Mouse (Mus musculus): Measurements from ENCODE around the gene 9030612E09Rik. TPM values are rescaled to one million over a fixed set of nuclear protein-coding genes. Genes with fewer than 3 reads are reported as not detected.

Gene 9030612E09Rik
- total RNA-seq, 1 experiment, result not detected

DNA sequence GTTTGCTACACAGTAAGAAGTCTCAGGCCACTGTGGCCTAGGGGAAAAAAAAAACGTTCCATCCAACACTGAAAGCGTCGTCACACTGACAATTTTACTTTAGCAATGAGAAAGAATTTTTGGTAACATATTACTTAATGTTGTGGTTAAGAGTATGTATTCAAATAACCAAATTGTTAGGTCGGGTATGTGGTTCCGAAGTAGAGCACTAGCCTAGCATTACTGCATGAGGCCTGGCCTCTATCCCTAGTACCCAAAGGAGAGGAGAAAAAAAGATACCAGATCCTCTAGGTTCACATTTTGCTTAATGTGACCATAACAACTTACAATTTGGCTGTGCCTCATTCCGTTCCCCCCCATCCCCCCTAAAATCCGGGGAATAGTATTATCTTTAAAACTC is 46.0 kb downstream of the 9030612E09Rik start:
- Histone ChIP-seq H3K4me1 (ENCODE audit: control insufficient read depth in 2 of 2, insufficient read depth in 2 of 2, low read length in 2 of 2, poor library complexity in 1 of 2) (no peaks in the 10 kb centered on the region), H3K4me3 (ENCODE audit: insufficient read depth in 1 of 2, low read depth in 1 of 2, low read length in 2 of 2, poor library complexity in 1 of 2, severe bottlenecking in 1 of 2) (peak overlapping the region; percentile 87 to 94), H3K36me3 (ENCODE audit: control insufficient read depth, insufficient read depth, low read length, poor library complexity, severe bottlenecking) (no peaks in the 10 kb centered on the region), H3K27ac (ENCODE audit: insufficient read depth, low read depth, low read length, poor library complexity, severe bottlenecking) (peak overlapping the region; percentile 16; the same call in 1 of the 2 replicates), H3K9me3 (ENCODE audit: control insufficient read depth, insufficient read depth, low read depth, low read length) (no peaks in the 10 kb centered on the region), H3K9ac (ENCODE audit: insufficient read depth, low read depth, low read length, poor library complexity, severe bottlenecking) (peak overlapping the region; percentile 92; the same call in 1 of the 2 replicates)
- in situ Hi-C loops (cut with MboI; ENCODE audit: low sequenced_read_pairs in 2 of 2, unreplicated experiment in 2 of 2), result no loop called here
- DNase-seq (ENCODE audit: low read depth, low spot score), result no peak
- TF ChIP-seq MAFK (IDR thresholded peaks at IDR 0.05; ENCODE audit: insufficient read depth, low read depth, low read length), result no peak
- no peak for TF ChIP-seq ZC3H11A (IDR thresholded peaks at IDR 0.05; ENCODE audit: borderline replicate concordance, low read depth, low read length)
- TF ChIP-seq ZNF384 (IDR thresholded peaks at IDR 0.05; ENCODE audit: low read depth, low read length), result no peak
- no peak for TF ChIP-seq CHD2 (IDR thresholded peaks at IDR 0.05; ENCODE audit: low read depth, low read length)
- no peak for TF ChIP-seq HCFC1 (IDR thresholded peaks at IDR 0.05; ENCODE audit: borderline replicate concordance, insufficient read depth, low read length)

DNA sequence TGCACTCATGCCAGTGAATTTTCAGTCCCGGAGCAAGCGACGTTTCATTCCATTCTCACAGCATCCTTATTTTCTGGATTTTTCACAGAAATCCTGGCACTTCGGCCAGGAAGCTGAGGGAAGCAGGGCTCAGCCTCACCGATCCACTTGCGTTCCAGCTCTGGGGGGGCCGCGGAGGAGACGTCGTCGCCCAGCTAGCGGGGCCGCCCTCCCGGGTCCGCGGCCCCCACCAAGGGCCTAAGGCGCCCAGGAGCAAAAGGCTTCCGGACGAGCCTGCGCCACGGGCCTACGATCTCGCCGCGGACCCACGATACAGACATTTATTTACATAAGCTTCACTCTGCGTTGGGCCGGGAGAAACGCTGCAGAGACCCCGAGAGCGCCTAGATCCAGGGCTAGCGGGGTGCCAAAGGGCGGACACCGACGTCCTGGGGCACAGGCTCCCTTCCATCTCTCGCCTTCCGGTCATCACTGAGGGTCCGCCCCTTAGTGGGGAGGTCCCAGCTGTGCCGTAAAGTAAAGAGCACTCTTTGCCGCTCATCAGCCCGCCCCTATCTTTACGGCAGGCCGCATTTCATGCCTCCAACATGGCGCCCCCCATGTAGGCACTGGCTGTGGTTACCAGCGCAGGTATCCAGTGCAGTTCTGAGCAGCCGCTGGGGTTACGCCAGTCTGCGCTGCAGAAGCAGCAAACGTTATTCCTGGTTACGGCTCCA is 46.6 kb downstream of the 9030612E09Rik start, which contains the start of gene Pdss2:
TSS of gene Pdss2 (plus strand) at position 577 of the 716 bp plus-strand sequence.
- no peaks in the 10 kb centered on the region for H3K36me3 ChIP-seq (ENCODE audit: control insufficient read depth, insufficient read depth, low read length, poor library complexity, severe bottlenecking)
- in situ Hi-C loops (cut with MboI; ENCODE audit: low sequenced_read_pairs in 2 of 2, unreplicated experiment in 2 of 2), result no loop called here
- peak within 1 kb of the TSS; percentile 66 for H3K27ac ChIP-seq (ENCODE audit: insufficient read depth, low read depth, low read length, poor library complexity, severe bottlenecking)
- peak; percentile 89 for DNase-seq (ENCODE audit: low read depth, low spot score)
- TF ChIP-seq ZNF384 (IDR thresholded peaks at IDR 0.05; ENCODE audit: low read depth, low read length), result no peak
- no peak for TF ChIP-seq ZC3H11A (IDR thresholded peaks at IDR 0.05; ENCODE audit: borderline replicate concordance, low read depth, low read length)
- peak; percentile 77 for TF ChIP-seq HCFC1 (IDR thresholded peaks at IDR 0.05; ENCODE audit: borderline replicate concordance, insufficient read depth, low read length)
- no peak for TF ChIP-seq MAFK (IDR thresholded peaks at IDR 0.05; ENCODE audit: insufficient read depth, low read depth, low read length)
- no peak for TF ChIP-seq CHD2 (IDR thresholded peaks at IDR 0.05; ENCODE audit: low read depth, low read length)
- H3K4me1 ChIP-seq (ENCODE audit: control insufficient read depth in 2 of 2, insufficient read depth in 2 of 2, low read length in 2 of 2, poor library complexity in 1 of 2), result no peaks in the 10 kb centered on the region
- peak within 1 kb of the TSS; percentile 87 to 94 for H3K4me3 ChIP-seq (ENCODE audit: insufficient read depth in 1 of 2, low read depth in 1 of 2, low read length in 2 of 2, poor library complexity in 1 of 2, severe bottlenecking in 1 of 2)
- peak within 1 kb of the TSS; percentile 92 for H3K9ac ChIP-seq (ENCODE audit: insufficient read depth, low read depth, low read length, poor library complexity, severe bottlenecking)
- no peaks in the 10 kb centered on the region for H3K9me3 ChIP-seq (ENCODE audit: control insufficient read depth, insufficient read depth, low read depth, low read length)

DNA sequence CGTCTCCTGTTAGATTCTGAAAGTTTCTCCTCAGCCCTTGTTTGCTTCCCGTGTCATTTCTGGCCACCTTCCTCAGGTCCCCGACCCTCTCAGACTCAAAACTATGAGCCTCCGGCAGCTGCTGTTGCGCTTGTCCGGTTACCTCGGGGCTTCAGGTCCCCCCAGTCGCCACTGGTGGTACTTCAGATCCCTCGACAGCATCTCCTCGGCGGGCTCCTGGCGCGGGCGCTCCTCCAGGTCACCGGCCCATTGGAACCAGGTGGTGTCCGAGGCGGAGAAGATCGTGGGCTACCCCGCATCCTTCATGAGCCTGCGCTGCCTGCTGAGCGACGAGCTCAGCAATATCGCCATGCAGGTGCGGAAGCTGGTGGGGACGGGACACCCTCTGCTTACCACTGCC is 47.2 kb downstream of the 9030612E09Rik start:
- no peak for DNase-seq (ENCODE audit: low read depth, low spot score)
- in situ Hi-C loops (cut with MboI; ENCODE audit: low sequenced_read_pairs in 2 of 2, unreplicated experiment in 2 of 2), result no loop called here
- Histone ChIP-seq H3K9ac (ENCODE audit: insufficient read depth, low read depth, low read length, poor library complexity, severe bottlenecking) (peak overlapping the region; percentile 79), H3K9me3 (ENCODE audit: control insufficient read depth, insufficient read depth, low read depth, low read length) (no peaks in the 10 kb centered on the region), H3K27ac (ENCODE audit: insufficient read depth, low read depth, low read length, poor library complexity, severe bottlenecking) (peak overlapping the region; percentile 66), H3K4me1 (ENCODE audit: control insufficient read depth in 2 of 2, insufficient read depth in 2 of 2, low read length in 2 of 2, poor library complexity in 1 of 2) (peaks cover 0 to 2% of the 10 kb centered on the region in 2 experiments; a peak in 1 of 4 replicates), H3K36me3 (ENCODE audit: control insufficient read depth, insufficient read depth, low read length, poor library complexity, severe bottlenecking) (no peaks in the 10 kb centered on the region), H3K4me3 (ENCODE audit: insufficient read depth in 1 of 2, low read depth in 1 of 2, low read length in 2 of 2, poor library complexity in 1 of 2, severe bottlenecking in 1 of 2) (peak overlapping the region; percentile 87 to 94)
- TF ChIP-seq MAFK (IDR thresholded peaks at IDR 0.05; ENCODE audit: insufficient read depth, low read depth, low read length), result no peak
- no peak for TF ChIP-seq ZC3H11A (IDR thresholded peaks at IDR 0.05; ENCODE audit: borderline replicate concordance, low read depth, low read length)
- TF ChIP-seq ZNF384 (IDR thresholded peaks at IDR 0.05; ENCODE audit: low read depth, low read length), result no peak
- no peak for TF ChIP-seq HCFC1 (IDR thresholded peaks at IDR 0.05; ENCODE audit: borderline replicate concordance, insufficient read depth, low read length)
- TF ChIP-seq CHD2 (IDR thresholded peaks at IDR 0.05; ENCODE audit: low read depth, low read length), result no peak

DNA sequence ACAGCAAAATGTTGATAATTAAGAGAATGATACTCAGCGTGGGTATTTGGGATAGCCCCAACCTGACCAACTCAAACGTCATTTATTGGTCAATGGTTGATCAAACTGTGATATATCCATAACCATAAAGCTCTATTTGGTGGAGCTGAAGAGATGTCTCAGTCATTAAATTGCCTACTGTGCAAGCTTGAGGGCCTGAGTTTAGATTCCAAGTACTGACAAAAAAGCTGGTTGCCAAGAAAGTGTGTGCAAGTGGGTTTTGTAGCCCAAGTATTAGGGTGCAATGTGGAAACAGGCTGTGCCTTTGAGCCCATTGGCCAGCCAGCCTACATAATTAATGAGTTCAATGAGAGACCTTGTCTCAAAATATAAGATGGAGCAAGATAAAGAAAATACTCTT is 48.9 kb downstream of the 9030612E09Rik start:
- Histone ChIP-seq H3K27ac (ENCODE audit: insufficient read depth, low read depth, low read length, poor library complexity, severe bottlenecking) (no peak overlapping the region), H3K4me1 (ENCODE audit: control insufficient read depth in 2 of 2, insufficient read depth in 2 of 2, low read length in 2 of 2, poor library complexity in 1 of 2) (peaks cover 0 to 4% of the 10 kb centered on the region in 2 experiments; a peak in 1 of 4 replicates), H3K9ac (ENCODE audit: insufficient read depth, low read depth, low read length, poor library complexity, severe bottlenecking) (no peak overlapping the region), H3K9me3 (ENCODE audit: control insufficient read depth, insufficient read depth, low read depth, low read length) (no peaks in the 10 kb centered on the region), H3K36me3 (ENCODE audit: control insufficient read depth, insufficient read depth, low read length, poor library complexity, severe bottlenecking) (no peaks in the 10 kb centered on the region), H3K4me3 (ENCODE audit: insufficient read depth in 1 of 2, low read depth in 1 of 2, low read length in 2 of 2, poor library complexity in 1 of 2, severe bottlenecking in 1 of 2) (no peak overlapping the region)
- no peak for DNase-seq (ENCODE audit: low read depth, low spot score)
- in situ Hi-C loops (cut with MboI; ENCODE audit: low sequenced_read_pairs in 2 of 2, unreplicated experiment in 2 of 2), result no loop called here
- no peak for TF ChIP-seq MAFK (IDR thresholded peaks at IDR 0.05; ENCODE audit: insufficient read depth, low read depth, low read length)
- no peak for TF ChIP-seq ZNF384 (IDR thresholded peaks at IDR 0.05; ENCODE audit: low read depth, low read length)
- no peak for TF ChIP-seq HCFC1 (IDR thresholded peaks at IDR 0.05; ENCODE audit: borderline replicate concordance, insufficient read depth, low read length)
- TF ChIP-seq CHD2 (IDR thresholded peaks at IDR 0.05; ENCODE audit: low read depth, low read length), result no peak
- no peak for TF ChIP-seq ZC3H11A (IDR thresholded peaks at IDR 0.05; ENCODE audit: borderline replicate concordance, low read depth, low read length)

Other genes with a start within 250 kb of the 9030612E09Rik start
- gene Sobp, start 174 bp upstream of the 9030612E09Rik start, total RNA-seq (2012; rRNA removed), result 0.31 and 0.42 TPM in 2 replicates
- 16.6 and 18.8 TPM in 2 replicates for gene Pdss2, start 46.8 kb downstream of the 9030612E09Rik start, total RNA-seq (2012; rRNA removed)

Measured in ES-E14 (cell line).